Mouse (Mus musculus) MEL (cell line): ENCODE measurements around the gene Pcca. TPM values are rescaled to one million over a fixed set of nuclear protein-coding genes. Genes with fewer than 3 reads are reported as not detected.
A peak's percentile ranks its signal among the peaks of the same experiment; 100 is the strongest.

Experiments
- DNase-seq: peaks from one replicate; pipeline ENCODE4 v3.0.0; 2011; ENCODE audit warnings: low read depth, low spot score
- H3K27ac ChIP-seq: 2 replicates; pipeline ENCODE4 v1.5.1; 2012; ENCODE audit warnings: low read depth, mild to moderate bottlenecking, control low read depth, low read length, moderate library complexity; ENCODE audit not compliant: control insufficient read depth
- H3K27me3 ChIP-seq, 2 experiments: fragments of 150-350 bp in 1 of 2; sonication (generic) in 1 of 2; 2 replicates each; pipeline ENCODE4 v1.6.1; 2012; ENCODE audit warnings: low read length in 2 of 2, mild to moderate bottlenecking in 2 of 2, improper control_type of control experiment in 1 of 2, moderate library complexity in 1 of 2; ENCODE audit not compliant: insufficient read depth in 2 of 2, control insufficient read depth in 1 of 2
- H3K36me3 ChIP-seq, 2 experiments: 2 replicates each; pipeline ENCODE4 v1.6.1; 2012 to 2014; ENCODE audit warnings: low read length in 2 of 2, improper control_type of control experiment in 1 of 2, inconsistent platforms in 1 of 2, mild to moderate bottlenecking in 1 of 2; ENCODE audit not compliant: insufficient read depth in 2 of 2, control insufficient read depth in 1 of 2
- H3K4me1 ChIP-seq, 2 experiments: fragments of 150-350 bp in 1 of 2; sonication (generic) in 1 of 2; 2 replicates each; pipeline ENCODE4 v1.6.1; 2012; ENCODE audit warnings: low read length in 2 of 2, improper control_type of control experiment in 1 of 2, mild to moderate bottlenecking in 1 of 2; ENCODE audit not compliant: insufficient read depth in 2 of 2, control insufficient read depth in 1 of 2
- H3K4me3 ChIP-seq, 2 experiments: fragments of 150-350 bp in 1 of 2; sonication (generic) in 1 of 2; 2 replicates each; pipeline ENCODE4 v1.5.1; 2012; ENCODE audit warnings: low read depth in 2 of 2, low read length in 2 of 2, mild to moderate bottlenecking in 2 of 2, moderate library complexity in 2 of 2, control low read depth in 1 of 2, improper control_type of control experiment in 1 of 2; ENCODE audit not compliant: control insufficient read depth in 1 of 2, insufficient read depth in 1 of 2
- H3K79me2 ChIP-seq: 2 replicates; pipeline ENCODE4 v1.6.1; 2012; ENCODE audit warnings: mild to moderate bottlenecking, low read length, moderate library complexity; ENCODE audit not compliant: control insufficient read depth, poor library complexity, insufficient read depth
- H3K9ac ChIP-seq: 2 replicates; pipeline ENCODE4 v1.6.1; 2012; ENCODE audit warnings: low read depth, mild to moderate bottlenecking, control low read depth, low read length, moderate library complexity; ENCODE audit not compliant: control insufficient read depth, poor library complexity, severe bottlenecking
- H3K9me3 ChIP-seq: fragments of 150-350 bp; sonication (generic); replicated peaks from 2 replicates; pipeline ENCODE4 v1.6.1; 2012; ENCODE audit warnings: mild to moderate bottlenecking, low read length, improper control_type of control experiment, moderate library complexity; ENCODE audit not compliant: insufficient read depth
- CHD2 ChIP-seq: IDR thresholded peaks from 2 replicates; pipeline ENCODE4 v1.6.1; 2011; ENCODE audit warnings: low read length, improper control_type of control experiment
- CTCF ChIP-seq, 3 experiments: IDR thresholded peaks in 2 of 3; conservative IDR thresholded peaks in 1 of 3; 2 replicates each; pipeline ENCODE4 v1.5.1; 2011 to 2012; ENCODE audit warnings: low read length in 3 of 3, low read depth in 2 of 3, mild to moderate bottlenecking in 2 of 3, improper control_type of control experiment in 1 of 3, inconsistent platforms in 1 of 3, mixed read lengths in 1 of 3, moderate library complexity in 1 of 3; ENCODE audit not compliant: control insufficient read depth in 1 of 3, insufficient read depth in 1 of 3, poor library complexity in 1 of 3, severe bottlenecking in 1 of 3
- ELF1 ChIP-seq: IDR thresholded peaks from 2 replicates; pipeline ENCODE4 v1.6.1; 2014; ENCODE audit warnings: low read depth, mild to moderate bottlenecking, inconsistent platforms, low read length, improper control_type of control experiment, moderate library complexity
- EP300 ChIP-seq, 2 experiments: IDR thresholded peaks; 2 replicates each; pipeline ENCODE4 v1.6.1; 2011; ENCODE audit warnings: improper control_type of control experiment in 2 of 2, low read length in 2 of 2, low read depth in 1 of 2, mild to moderate bottlenecking in 1 of 2
- GABPA ChIP-seq: IDR thresholded peaks from 2 replicates; pipeline ENCODE4 v1.6.1; 2012; ENCODE audit warnings: low read depth, mild to moderate bottlenecking, inconsistent platforms, low read length, improper control_type of control experiment, moderate library complexity
- JUND ChIP-seq: IDR thresholded peaks from 2 replicates; pipeline ENCODE4 v1.6.1; 2011; ENCODE audit warnings: low read depth, mild to moderate bottlenecking, improper control_type of control experiment, low read length
- MAZ ChIP-seq: IDR thresholded peaks from 2 replicates; pipeline ENCODE4 v1.6.1; 2012; ENCODE audit warnings: low read depth, mild to moderate bottlenecking, inconsistent platforms, low read length, improper control_type of control experiment
- MXI1 ChIP-seq: IDR thresholded peaks from 2 replicates; pipeline ENCODE4 v1.6.1; 2011; ENCODE audit warnings: mild to moderate bottlenecking, low read depth, low read length, improper control_type of control experiment
- NRF1 ChIP-seq: IDR thresholded peaks from 2 replicates; pipeline ENCODE4 v1.6.1; 2014; ENCODE audit warnings: low read depth, mild to moderate bottlenecking, inconsistent platforms, low read length, improper control_type of control experiment, moderate library complexity; ENCODE audit not compliant: poor library complexity, insufficient read depth, severe bottlenecking
- POLR2A ChIP-seq, 2 experiments: IDR thresholded peaks; 2 replicates each; pipeline ENCODE4 v1.6.1; 2011 to 2012; ENCODE audit warnings: low read length in 2 of 2, mild to moderate bottlenecking in 2 of 2, control low read depth in 1 of 2, improper control_type of control experiment in 1 of 2, low read depth in 1 of 2, moderate library complexity in 1 of 2; ENCODE audit not compliant: control insufficient read depth in 1 of 2, insufficient read depth in 1 of 2, poor library complexity in 1 of 2
- POLR2AphosphoS2 ChIP-seq: IDR thresholded peaks from 2 replicates; pipeline ENCODE4 v1.6.1; 2011; ENCODE audit warnings: low read length, improper control_type of control experiment
- POLR2AphosphoS5 ChIP-seq: IDR thresholded peaks from 2 replicates; pipeline ENCODE4 v1.6.1; 2012; ENCODE audit warnings: low read depth, borderline replicate concordance, mild to moderate bottlenecking, inconsistent platforms, low read length, moderate library complexity, mixed read lengths
- RAD21 ChIP-seq: IDR thresholded peaks from 2 replicates; pipeline ENCODE4 v1.6.1; 2011; ENCODE audit warnings: mild to moderate bottlenecking, low read depth, low read length, improper control_type of control experiment
- RCOR1 ChIP-seq: IDR thresholded peaks from 2 replicates; pipeline ENCODE4 v1.6.1; 2012; ENCODE audit warnings: low read depth, mild to moderate bottlenecking, inconsistent platforms, low read length, improper control_type of control experiment
- SMC3 ChIP-seq: IDR thresholded peaks from 2 replicates; pipeline ENCODE4 v1.6.1; 2011; ENCODE audit warnings: low read depth, low read length, improper control_type of control experiment
- TBP ChIP-seq: IDR thresholded peaks from 2 replicates; pipeline ENCODE4 v1.8.0; 2011; ENCODE audit warnings: low read depth, low read length, improper control_type of control experiment
- TCF12 ChIP-seq: IDR thresholded peaks from 2 replicates; pipeline ENCODE4 v1.6.1; 2014; ENCODE audit warnings: low read depth, mild to moderate bottlenecking, inconsistent platforms, low read length, improper control_type of control experiment, moderate library complexity
- UBTF ChIP-seq: IDR thresholded peaks from 2 replicates; pipeline ENCODE4 v1.6.1; 2012; ENCODE audit warnings: low read depth, mild to moderate bottlenecking, inconsistent platforms, low read length, improper control_type of control experiment, moderate library complexity, borderline replicate concordance; ENCODE audit not compliant: insufficient read depth
- USF1 ChIP-seq: IDR thresholded peaks from 2 replicates; pipeline ENCODE4 v1.6.1; 2014; ENCODE audit warnings: low read depth, mild to moderate bottlenecking, inconsistent platforms, low read length, improper control_type of control experiment, moderate library complexity
- USF2 ChIP-seq, 2 experiments: IDR thresholded peaks; 2 replicates each; pipeline ENCODE4 v1.6.1; 2011 to 2012; ENCODE audit warnings: improper control_type of control experiment in 2 of 2, low read length in 2 of 2, borderline replicate concordance in 1 of 2, inconsistent platforms in 1 of 2, low read depth in 1 of 2, mild to moderate bottlenecking in 1 of 2; ENCODE audit not compliant: insufficient read depth in 1 of 2
- ZC3H11A ChIP-seq: IDR thresholded peaks from 2 replicates; pipeline ENCODE4 v1.6.1; 2012; ENCODE audit warnings: low read depth, mild to moderate bottlenecking, inconsistent platforms, low read length, improper control_type of control experiment
- ZMIZ1 ChIP-seq: IDR thresholded peaks from 2 replicates; pipeline ENCODE4 v1.6.1; 2012; ENCODE audit warnings: low read depth, mild to moderate bottlenecking, inconsistent platforms, low read length, improper control_type of control experiment, moderate library complexity
- polyA plus RNA-seq, 2 experiments: library from polyadenylated mRNA; stranded (reverse) in 1 of 2; unstranded in 1 of 2; fragments of >175 nt in 1 of 2; fragments of >200 nt in 1 of 2; gene quantifications; 2 replicates each; pipeline versions ENCODE4 v1.2.1 to v1.2.4; 2012; ENCODE audit warnings: low replicate concordance in 2 of 2, low read depth in 1 of 2; ENCODE audit not compliant: insufficient read length in 2 of 2, insufficient read depth in 1 of 2, missing spikeins in 1 of 2
- total RNA-seq: library from RNA; depleted of rRNA; stranded (reverse); fragments of 300-350 nt; gene quantifications from 2 replicates; pipeline ENCODE4 v1.2.3, GENCODE M21; 2012

Gene Pcca
- total and polyA plus RNA-seq, 3 experiments = 21.2 to 22.7 TPM; not detected in 1

DNA sequence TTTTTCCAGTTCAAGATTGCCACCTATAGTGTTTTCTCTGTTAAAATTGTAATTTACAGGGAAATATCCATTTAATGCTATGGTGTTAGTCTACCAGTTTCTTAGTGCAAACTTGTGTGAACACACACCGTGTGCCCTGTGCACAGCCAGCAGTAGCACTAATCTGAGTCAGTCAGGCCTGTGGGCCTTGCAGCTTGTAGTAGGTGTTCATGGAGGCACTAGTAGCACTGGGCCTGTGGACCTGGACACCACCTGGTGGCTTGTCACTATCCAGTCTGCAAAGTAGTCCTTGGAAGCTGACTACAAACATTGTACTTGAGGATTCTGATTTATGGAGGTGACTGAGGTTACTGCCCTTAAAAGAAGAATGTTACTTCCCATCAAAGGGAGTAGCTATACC is 300.6 kb downstream of the Pcca start:
- Histone ChIP-seq H3K4me1 (peaks cover 6 to 7% of the 10 kb centered on the region in 2 experiments; a peak in 3 of 4 replicates), H3K9me3 (no peaks in the 10 kb centered on the region), H3K27ac (peak overlapping the region; percentile 66), H3K36me3 (peaks cover 0 to 8% of the 10 kb centered on the region in 2 experiments; a peak in 2 of 4 replicates), H3K9ac (peak overlapping the region; percentile 73), H3K4me3 (peak overlapping the region in 1 of 2 experiments; percentile 2; a peak in 1 of 4 replicates), H3K79me2 (no peaks in the 10 kb centered on the region), H3K27me3 (no peaks in the 10 kb centered on the region)
- TF ChIP-seq TCF12 = no peak
- TF ChIP-seq GABPA = no peak
- no peak for TF ChIP-seq RCOR1
- TF ChIP-seq MAZ = no peak
- no peak for TF ChIP-seq POLR2AphosphoS5
- no peak for TF ChIP-seq NRF1
- TF ChIP-seq USF1 = no peak
- TF ChIP-seq POLR2A (IDR thresholded peaks at IDR 0.05; ENCODE audit: control insufficient read depth in 1 of 2, insufficient read depth in 1 of 2, low read depth in 1 of 2, low read length in 2 of 2, poor library complexity in 1 of 2) = no peak
- no peak for TF ChIP-seq ZMIZ1
- peak; percentile 36 for TF ChIP-seq RAD21
- TF ChIP-seq JUND = no peak
- no peak for TF ChIP-seq UBTF
- no peak for TF ChIP-seq POLR2AphosphoS2
- TF ChIP-seq CHD2 = no peak
- peak; percentile 22 for TF ChIP-seq ZC3H11A
- TF ChIP-seq ELF1 = no peak
- TF ChIP-seq SMC3 = peak; percentile 56
- TF ChIP-seq EP300 (IDR thresholded peaks at IDR 0.05; ENCODE audit: low read depth in 1 of 2, low read length in 2 of 2) = no peak
- TF ChIP-seq USF2 (IDR thresholded peaks at IDR 0.05; ENCODE audit: borderline replicate concordance in 1 of 2, insufficient read depth in 1 of 2, low read depth in 1 of 2, low read length in 2 of 2) = no peak
- TF ChIP-seq MXI1 = no peak
- TF ChIP-seq TBP = no peak
- peak in 2 of 3 experiments; percentile 27 to 44; a peak in 3 of 6 replicates for TF ChIP-seq CTCF (IDR thresholded peaks at IDR 0.05 in 2 of 3, conservative IDR thresholded peaks at IDR 0.05 in 1 of 3; ENCODE audit: control insufficient read depth in 1 of 3, insufficient read depth in 1 of 3, low read depth in 2 of 3, low read length in 3 of 3, poor library complexity in 1 of 3, severe bottlenecking in 1 of 3)
- peak; percentile 61 for DNase-seq
